Mouse (Mus musculus) left cerebral cortex, adult 9 months (tissue): Measurements from ENCODE around the gene Slit3.
A peak's percentile ranks its signal among the peaks of the same experiment; 100 is the strongest.

ENCODE experiments used
- DNase-seq, 2 experiments: peaks; one replicate each; pipeline ENCODE4 v3.0.0; 2022; ENCODE audit warnings: low spot score in 2 of 2

Gene Slit3

GRCm38 (mm10) chr11:35569957-35570356 lies 448.9 kb downstream of the Slit3 start:
- no peak for DNase-seq

- no peak for DNase-seq
These were observed 450.9 kb downstream of the Slit3 start for GRCm38 (mm10) chr11:35571910-35572309.

GRCm38 (mm10) chr11:35578796-35579195 lies 457.8 kb downstream of the Slit3 start:
- DNase-seq, result no peak

DNA sequence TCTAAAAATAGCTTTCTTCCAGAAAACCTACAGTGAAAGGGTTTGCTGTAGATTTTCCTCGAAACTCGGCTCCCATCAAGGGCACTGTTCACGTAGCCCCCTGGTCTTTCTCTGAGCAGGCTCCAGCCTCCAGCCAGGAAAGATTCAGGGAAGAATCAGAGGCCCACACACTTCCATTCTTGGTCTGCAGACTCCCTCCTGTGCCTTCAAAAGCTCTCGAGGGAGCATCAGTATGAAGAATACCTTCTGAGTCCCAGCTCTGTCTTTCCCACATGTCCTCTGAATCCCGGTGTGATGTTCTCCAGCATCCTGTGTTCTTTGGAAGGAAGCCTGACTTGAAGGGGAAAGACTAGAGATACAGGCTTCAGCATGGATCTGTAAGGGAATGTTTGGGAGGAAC lies 461.6 kb downstream of the Slit3 start:
- peak in 1 of 2 experiments; percentile 32 for DNase-seq

- no peak for DNase-seq
These were observed 462.6 kb downstream of the Slit3 start for GRCm38 (mm10) chr11:35583633-35584032.

- DNase-seq, result peak; percentile 57 to 85
These were observed 466.3 kb downstream of the Slit3 start for GRCm38 (mm10) chr11:35587174-35587959.

GRCm38 (mm10) chr11:35589892-35590291 lies 468.9 kb downstream of the Slit3 start:
- DNase-seq, result no peak

DNA sequence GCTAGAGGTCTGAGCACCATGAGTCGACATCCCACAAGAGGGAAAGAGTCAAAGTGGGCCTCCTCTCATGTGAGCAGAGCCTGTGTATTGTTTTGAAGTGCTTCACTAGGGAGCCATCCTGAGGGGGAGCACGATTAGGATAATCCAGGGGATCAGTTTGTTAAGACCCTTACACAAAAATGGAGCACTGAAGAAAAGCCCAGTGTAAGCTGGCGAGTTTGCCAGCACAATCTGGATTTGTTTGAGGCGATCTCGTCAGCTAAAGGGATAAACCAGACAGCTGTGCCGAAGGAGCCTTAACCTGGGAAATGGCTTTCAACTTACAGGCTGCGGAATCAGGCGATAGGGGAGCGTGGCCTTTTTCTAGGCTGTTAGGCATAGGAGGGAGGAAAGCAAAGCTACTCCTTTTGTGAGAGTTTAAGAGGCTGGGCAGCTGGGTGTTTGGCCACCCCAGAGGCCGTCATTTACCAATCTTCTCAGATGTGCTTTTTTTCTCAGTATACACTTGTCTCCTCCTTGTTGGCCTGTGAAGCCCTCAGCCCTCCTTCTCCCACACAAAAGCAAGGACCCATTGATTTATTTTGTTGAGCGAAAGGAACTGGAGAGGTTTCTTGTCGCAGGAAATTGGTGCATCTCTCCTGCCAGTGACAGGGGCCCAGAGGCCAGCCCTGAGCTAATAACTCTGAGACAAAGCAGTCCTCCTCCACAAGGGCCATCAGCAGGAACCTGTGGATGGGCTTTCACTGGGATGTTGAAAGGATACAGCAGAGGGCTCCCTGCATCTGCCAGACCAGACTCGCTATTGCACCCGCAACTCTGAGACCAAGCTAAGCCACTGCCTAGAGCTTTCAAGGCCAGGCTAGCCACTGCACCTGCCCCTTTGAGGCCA lies 472.4 kb downstream of the Slit3 start:
- no peak for DNase-seq

DNA sequence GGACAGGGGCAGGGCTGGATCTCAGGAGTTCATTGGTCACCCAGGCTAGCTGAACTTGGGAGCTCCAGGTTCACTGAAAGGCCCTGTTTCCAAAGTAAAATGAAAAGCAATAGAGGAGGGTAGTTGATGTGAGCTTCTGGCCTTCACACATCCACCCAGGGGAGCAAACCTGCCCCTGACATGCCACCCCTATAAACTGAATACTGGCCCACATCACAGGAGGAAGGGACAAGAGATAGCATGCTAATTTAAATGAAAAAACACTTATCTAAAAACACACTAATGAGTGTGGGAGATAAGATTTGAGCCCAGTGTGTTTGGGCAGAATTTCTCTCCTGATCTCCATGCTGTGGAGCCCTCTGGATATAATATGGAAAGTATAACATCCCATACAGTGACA lies 475.0 kb downstream of the Slit3 start:
- DNase-seq, result no peak

GRCm38 (mm10) chr11:35597882-35598281 lies 476.9 kb downstream of the Slit3 start:
- DNase-seq, result no peak

DNA sequence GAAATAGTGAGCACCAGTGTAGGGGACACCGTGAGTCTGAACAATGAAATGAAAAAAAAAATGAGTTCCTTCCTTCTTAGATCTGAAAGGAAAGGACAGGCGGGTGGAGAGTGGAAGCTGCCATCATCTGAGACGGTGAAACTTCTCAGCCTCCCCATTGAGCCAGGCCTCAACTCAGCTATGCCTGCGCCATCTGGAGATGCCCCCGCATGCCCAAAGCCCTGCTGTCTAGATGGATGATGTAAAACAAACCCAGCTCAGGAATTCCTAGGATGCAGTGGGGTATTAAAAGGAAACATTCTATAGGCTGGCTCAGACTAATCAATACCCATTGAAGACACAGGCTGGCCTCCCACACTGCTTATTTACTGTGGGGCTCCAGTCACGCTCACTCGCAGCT lies 477.7 kb downstream of the Slit3 start:
- peak in 1 of 2 experiments; percentile 50 for DNase-seq

- no peak for DNase-seq
These were observed 480.7 kb downstream of the Slit3 start for GRCm38 (mm10) chr11:35601652-35602240.

GRCm38 (mm10) chr11:35602586-35602985 lies 481.6 kb downstream of the Slit3 start:
- no peak for DNase-seq

- DNase-seq, result no peak
These were observed 482.9 kb downstream of the Slit3 start for GRCm38 (mm10) chr11:35603946-35604345.

GRCm38 (mm10) chr11:35604848-35605790 lies 484.1 kb downstream of the Slit3 start:
- DNase-seq, result no peak

DNA sequence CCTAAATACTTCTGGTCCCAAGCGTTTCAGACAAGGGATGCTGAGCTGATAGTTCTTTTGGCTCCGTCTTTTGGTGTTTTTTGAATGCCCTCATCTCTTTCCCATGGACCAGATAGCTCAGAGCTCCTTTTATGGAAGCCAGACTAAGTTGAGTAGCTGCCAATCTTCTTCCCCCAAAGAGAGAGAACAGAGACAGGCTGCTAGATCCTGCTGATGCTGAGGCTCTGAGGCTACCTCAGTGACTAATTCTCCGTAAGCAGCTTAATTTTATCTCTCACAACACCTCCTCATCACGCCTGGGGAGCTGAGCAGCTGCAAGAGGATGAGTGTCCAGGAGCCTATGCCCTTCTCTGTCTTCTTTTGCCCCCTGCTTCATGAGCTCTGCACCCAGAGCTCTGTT lies 486.2 kb downstream of the Slit3 start:
- peak; percentile 58 to 69 for DNase-seq

- DNase-seq, result no peak
These were observed 487.8 kb downstream of the Slit3 start for GRCm38 (mm10) chr11:35608794-35609193.

DNA sequence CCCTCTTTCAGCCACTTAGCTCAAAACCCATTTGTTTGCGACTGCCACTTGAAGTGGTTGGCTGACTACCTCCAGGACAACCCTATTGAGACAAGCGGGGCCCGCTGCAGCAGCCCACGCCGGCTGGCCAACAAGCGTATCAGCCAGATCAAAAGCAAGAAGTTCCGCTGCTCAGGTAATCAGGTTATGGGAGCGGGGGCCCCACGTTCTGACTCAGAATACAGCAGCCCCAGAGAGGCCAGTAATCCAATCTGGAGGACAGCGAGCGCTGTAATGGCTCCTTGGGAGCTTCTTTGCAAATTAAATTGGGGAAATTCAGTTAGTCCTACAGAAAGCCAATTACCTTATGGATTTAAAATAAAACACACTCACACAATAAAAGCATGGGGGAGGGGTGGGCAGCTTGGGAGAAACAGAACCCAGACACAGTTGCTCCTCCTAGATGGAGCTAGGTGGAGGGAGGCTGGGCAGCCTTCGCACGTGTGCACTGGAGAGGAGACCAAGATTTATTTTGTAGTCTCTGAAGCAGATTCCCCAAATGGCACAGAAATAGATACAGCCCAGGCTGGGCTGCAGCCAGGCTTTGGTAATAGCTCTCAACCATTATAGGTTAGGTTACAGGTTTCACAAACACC lies 491.4 kb downstream of the Slit3 start:
- peak in 1 of 2 experiments; percentile 40 for DNase-seq

DNA sequence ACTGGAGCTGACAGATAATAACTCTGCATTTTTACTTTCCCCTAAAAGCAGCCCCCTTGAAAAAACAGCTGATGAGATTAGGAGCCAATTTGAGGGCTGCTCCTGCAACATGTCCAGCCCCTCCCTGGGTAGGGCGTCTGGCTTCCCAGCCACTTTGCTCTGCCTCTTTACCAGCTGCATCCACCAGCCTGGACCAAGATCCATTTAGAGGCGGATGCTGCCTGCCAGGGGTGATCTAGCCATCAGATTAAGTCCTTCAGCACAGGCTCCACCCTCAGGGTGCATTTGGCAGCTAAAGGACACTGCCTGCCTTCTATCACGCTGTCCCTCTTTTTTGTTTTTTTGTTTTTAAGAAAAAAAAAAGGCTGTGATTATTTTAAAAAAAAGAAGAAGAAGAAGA lies 493.5 kb downstream of the Slit3 start:
- DNase-seq, result no peak

- DNase-seq, result no peak
These were observed 498.4 kb downstream of the Slit3 start for GRCm38 (mm10) chr11:35619421-35619820.

DNA sequence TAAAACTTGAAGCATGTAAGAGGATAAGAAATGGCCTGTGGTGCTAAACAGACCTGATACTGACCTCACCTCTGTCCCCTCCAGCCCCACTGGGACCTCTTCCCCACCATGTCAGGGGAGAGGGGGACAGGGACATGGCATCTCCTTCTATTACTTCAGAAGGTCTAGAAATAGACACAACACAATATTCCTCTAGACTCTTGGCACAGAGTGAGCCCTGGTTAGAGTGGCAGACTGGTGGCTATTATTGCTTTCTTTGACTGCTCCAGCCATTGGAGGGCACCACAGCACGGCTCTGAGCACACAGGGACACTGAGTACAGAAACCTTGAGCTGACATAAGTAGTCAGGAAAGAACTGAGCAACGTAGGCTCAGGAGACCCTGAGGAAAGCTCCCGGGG lies 501.7 kb downstream of the Slit3 start:
- DNase-seq, result no peak
